Mouse (Mus musculus): Measurements from ENCODE around the gene Fmr1nb. TPM values are rescaled to one million over a fixed set of nuclear protein-coding genes. Genes with fewer than 3 reads are reported as not detected.
"Not testable (repeated sequence)": the region's sequence is repeated elsewhere in the genome, so short reads cannot be mapped to it uniquely, and the experiment has no call there.

The Fmr1nb gene
- not detected for total RNA-seq (2021)

DNA sequence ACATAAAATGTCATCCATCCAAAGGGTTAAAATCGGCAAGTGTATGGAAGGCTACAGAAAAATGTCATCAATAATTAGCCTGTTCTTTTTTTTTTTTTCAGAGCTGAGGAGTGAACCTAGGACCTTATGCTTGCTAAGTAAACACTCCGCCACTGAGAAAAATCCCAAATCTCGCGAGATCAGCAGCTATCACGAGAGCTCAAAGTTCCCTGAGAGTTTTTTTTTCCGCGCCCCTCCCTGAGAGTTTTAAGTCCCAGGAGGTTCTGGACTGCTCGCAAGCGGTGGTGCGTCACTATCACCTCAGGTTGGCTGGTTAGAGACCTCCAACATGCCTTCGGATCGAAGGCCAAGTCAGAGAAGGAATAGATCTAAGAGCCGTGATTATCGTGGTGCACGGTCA, at the start of gene Fmr1nb:
Gene Fmr1nb, plus strand, starts transcription at position 234 of the 400 bp plus-strand sequence.
- no peak for DNase-seq (ENCODE audit: low spot score in 2 of 2)
- intact Hi-C loops (cut with DNase I) = no loop called here

DNA sequence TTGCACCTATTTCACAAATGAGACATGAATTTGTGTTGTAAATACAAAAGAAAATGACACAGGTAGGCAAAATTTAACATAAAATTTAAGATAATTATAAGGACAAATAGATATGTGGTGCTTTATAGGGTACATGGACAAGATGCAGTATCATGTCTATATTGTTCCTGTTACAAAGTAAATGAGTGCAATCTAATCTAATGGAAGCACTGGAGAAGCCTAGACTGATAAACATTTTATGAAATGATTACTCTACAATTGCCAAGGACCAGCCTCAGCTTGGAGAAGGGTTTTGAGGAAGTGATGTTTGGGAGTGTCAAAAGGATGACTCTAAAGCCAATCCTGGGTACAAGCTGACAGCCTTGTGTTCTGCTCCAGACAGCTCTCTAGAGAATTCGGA, 24.7 kb upstream of the Fmr1nb start:
- no peak for DNase-seq (ENCODE audit: low spot score in 2 of 2)
- intact Hi-C loops (cut with DNase I) = no loop called here

DNA sequence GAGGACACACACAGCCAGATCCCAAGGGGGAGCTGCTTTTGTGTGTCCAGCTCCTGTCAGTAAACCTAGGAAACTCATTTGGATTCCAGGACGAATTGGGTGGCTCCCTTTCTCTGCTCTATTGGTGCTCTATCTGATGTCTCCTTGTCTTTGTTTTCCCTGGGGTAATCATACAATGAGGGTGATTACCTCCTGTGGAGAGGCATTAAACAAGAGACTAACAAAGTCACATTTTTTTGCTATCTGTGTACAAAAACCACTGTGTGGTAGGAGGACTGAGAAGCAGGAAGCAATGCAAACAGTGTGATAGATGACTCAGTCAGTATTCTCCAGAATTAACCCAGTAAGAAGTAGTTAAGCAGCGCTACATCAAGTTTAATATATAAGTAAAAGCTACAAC, 21.6 kb upstream of the Fmr1nb start:
- DNase-seq (ENCODE audit: low spot score in 2 of 2) = no peak
- intact Hi-C loops (cut with DNase I) = no loop called here

DNA sequence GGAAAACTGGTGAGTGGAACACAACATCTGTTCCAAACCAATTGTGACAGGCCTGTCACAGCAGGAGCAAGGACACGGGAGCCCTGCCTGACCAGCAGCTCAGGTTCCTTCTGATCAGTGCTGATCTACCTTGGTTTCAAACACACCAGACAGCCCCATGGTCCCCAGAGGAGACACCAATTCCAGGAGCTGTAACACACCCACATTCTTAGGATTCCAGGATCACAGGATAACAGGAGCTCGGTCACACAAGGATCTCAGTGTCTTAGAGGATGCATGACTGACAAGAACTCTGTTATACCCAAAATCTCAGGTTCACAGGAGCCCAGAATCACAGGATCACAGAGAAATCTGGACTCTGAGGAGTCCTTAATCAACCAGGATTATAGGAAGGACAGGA, 58.8 kb downstream of the Fmr1nb start:
- DNase-seq (ENCODE audit: low spot score in 2 of 2); intact Hi-C loops (cut with DNase I): not testable (repeated sequence)

DNA sequence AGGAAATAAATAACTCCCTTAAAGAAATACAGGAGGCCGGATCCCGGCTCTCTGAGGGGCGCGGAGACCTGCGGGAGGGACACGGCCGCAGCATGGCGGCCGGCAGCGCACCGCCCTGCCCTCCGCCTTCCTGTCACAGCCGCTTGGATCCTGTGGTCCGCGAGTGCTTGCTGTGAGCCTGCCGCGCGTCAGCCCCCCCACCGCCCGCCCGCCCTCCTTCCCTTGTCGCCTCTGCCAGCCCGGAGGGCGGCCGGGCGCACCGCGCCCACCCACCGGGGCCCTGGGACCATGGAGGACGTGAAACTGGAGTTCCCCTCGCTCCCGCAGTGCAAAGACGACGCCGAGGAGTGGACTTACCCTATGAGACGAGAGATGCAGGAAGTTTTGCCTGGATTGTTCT, 59.4 kb downstream of the Fmr1nb start, which contains the start of gene Gm14698:
Gene Gm14698, plus strand, starts transcription at position 35 of the 400 bp plus-strand sequence.
- DNase-seq (ENCODE audit: low spot score in 2 of 2) = peak in 1 of 2 experiments; percentile 12
- intact Hi-C loops (cut with DNase I) = not testable (repeated sequence)

DNA sequence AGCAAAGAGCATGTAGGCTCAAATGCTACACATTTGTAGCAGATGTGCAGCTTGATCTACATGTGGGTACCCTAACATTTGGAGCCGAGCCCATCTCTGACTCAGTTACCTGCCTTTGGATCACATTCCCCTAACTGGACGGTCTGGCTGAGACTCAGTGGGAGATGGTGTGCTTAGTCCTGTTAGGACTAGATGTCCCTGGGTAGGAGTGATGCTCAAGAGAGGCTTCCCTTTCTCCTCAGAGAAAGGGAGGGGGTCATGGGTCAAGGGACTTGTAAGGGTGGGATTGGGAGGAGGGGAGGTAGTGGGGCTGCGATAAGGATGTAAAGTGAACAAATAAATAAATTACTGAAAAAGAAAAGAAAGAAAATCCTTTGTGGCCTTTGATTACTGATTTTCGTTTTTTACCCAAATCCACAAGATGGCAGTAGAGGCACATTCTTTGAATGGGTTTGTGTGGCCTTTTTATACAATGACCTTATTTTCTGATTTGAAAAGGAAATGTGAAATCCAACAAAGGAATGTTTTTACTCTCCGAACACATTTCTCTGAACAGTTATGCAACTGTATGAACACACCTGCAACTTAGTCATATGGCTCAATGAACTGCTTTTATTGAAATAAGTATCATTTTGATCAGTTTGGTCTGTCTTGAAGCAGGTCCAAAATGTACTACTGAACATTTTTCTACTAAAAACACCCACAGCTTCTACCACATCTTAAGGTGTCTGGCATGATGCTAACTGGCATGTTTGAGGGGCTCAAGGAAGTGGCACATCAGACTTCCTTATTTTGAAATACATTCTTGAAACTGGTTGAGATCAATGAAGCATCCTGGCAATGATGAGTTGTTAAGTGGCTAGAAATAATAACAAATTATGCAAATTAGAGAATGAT, 78.2 kb downstream of the Fmr1nb start:
- intact Hi-C loops (cut with DNase I) = loop anchor here (2.0 kb wide), 1 partner anchor 1491 kb away; no protein-coding TSS in a partner anchor
- peak; percentile 5 to 18 for DNase-seq (ENCODE audit: low spot score in 2 of 2)

Other genes with a start within 250 kb of the Fmr1nb start
- gene Fmr1, start 83.3 kb upstream of the Fmr1nb start, total RNA-seq (2021) = 10 to 100 TPM; 72.4 to 72.8 TPM
- gene Gm14698, start 59.3 kb downstream of the Fmr1nb start, total RNA-seq (2021) = 1 to 10 TPM in 1 of 2 experiments, under 1 TPM in 1; 0.71 to 1.2 TPM
- not detected for gene Gm6812, start 131.2 kb downstream of the Fmr1nb start, total RNA-seq (2021)